Mouse (Mus musculus) retina, postnatal 7 days (tissue): ENCODE data around the gene Cldn14.

Experiments used
- DNase-seq: peaks from one replicate; pipeline ENCODE4 v3.0.0-alpha.2; 2012; ENCODE audit warnings: low read depth, low spot score

The Cldn14 gene

GRCm38 (mm10) chr16:93913881-93914576 is 94.6 kb downstream of the Cldn14 start:
- DNase-seq: no peak

GRCm38 (mm10) chr16:93912808-93913207 is 95.8 kb downstream of the Cldn14 start:
- no peak for DNase-seq

- DNase-seq: no peak
Measured at GRCm38 (mm10) chr16:93912158-93912557, 96.5 kb downstream of the Cldn14 start.

GRCm38 (mm10) chr16:93910735-93911665 is 97.6 kb downstream of the Cldn14 start:
- no peak for DNase-seq

GRCm38 (mm10) chr16:93909936-93910335 is 98.7 kb downstream of the Cldn14 start:
- no peak for DNase-seq

GRCm38 (mm10) chr16:93908196-93908595 is 100.4 kb downstream of the Cldn14 start:
- DNase-seq: no peak

- no peak for DNase-seq
Measured at GRCm38 (mm10) chr16:93907761-93908160, 100.9 kb downstream of the Cldn14 start.

GRCm38 (mm10) chr16:93906156-93907014 is 102.3 kb downstream of the Cldn14 start:
- peak; percentile 55 for DNase-seq

GRCm38 (mm10) chr16:93903027-93903426 is 105.6 kb downstream of the Cldn14 start:
- no peak for DNase-seq

- DNase-seq: no peak
Measured at GRCm38 (mm10) chr16:93893285-93893684, 115.4 kb downstream of the Cldn14 start.

GRCm38 (mm10) chr16:93890948-93891604 is 117.6 kb downstream of the Cldn14 start:
- DNase-seq: no peak

GRCm38 (mm10) chr16:93888481-93888880 is 120.2 kb downstream of the Cldn14 start:
- no peak for DNase-seq

- DNase-seq: no peak
Measured at GRCm38 (mm10) chr16:93884722-93885113, 123.9 kb downstream of the Cldn14 start.

GRCm38 (mm10) chr16:93884086-93884721 is 124.4 kb downstream of the Cldn14 start:
- DNase-seq: no peak

GRCm38 (mm10) chr16:93883423-93884085 is 125.1 kb downstream of the Cldn14 start, which contains the start of gene Chaf1b:
Gene Chaf1b, plus strand, starts transcription at chr16:93883901.
- DNase-seq: peak; percentile 98

GRCm38 (mm10) chr16:93877612-93878380 is 130.8 kb downstream of the Cldn14 start:
- DNase-seq: no peak

- no peak for DNase-seq
Measured at GRCm38 (mm10) chr16:93874841-93875240, 133.8 kb downstream of the Cldn14 start.
